In genomic region chr12:118303066-118303465, GRCm38 (mm10) we compare ENCODE assay signal across 10 mouse cellular contexts. TPM values are rescaled to one million over a fixed set of nuclear protein-coding genes. Genes with fewer than 3 reads are reported as not detected.
DNase-seq lines count a peak whose midpoint lies in the region; ATAC-seq and TF ChIP-seq lines count a peak whose summit lies in the region.
"Had no signal": no experiment of that assay in that cellular context is flagged by ENCODE, and none has a peak within 500 bp of the region (broad histone marks: within the 10 kb centered on the region; RNA-seq: fewer than 3 reads in every experiment).

No protein-coding gene starts in this region.

- no peaks in the 10 kb centered on the region for H3K27me3 ChIP-seq in heart, postnatal 0 days (ENCODE audit: control insufficient read depth, insufficient read depth, low read length)
- no peaks in the 10 kb centered on the region for H3K27me3 ChIP-seq in forebrain, postnatal 0 days (ENCODE audit: insufficient read depth, low read length)
- H3K27me3 ChIP-seq in midbrain, embryonic 11.5 days (ENCODE audit: control insufficient read depth, insufficient read depth, low read length): no peaks in the 10 kb centered on the region
- H3K27me3 ChIP-seq in kidney, adult 2 months (replicated peaks; ENCODE audit: control insufficient read depth, insufficient read depth, low read length): no peaks in the 10 kb centered on the region
- H3K27me3 ChIP-seq: Patski had no signal

- H3K4me1 ChIP-seq in heart, postnatal 0 days (ENCODE audit: control insufficient read depth, insufficient read depth): peaks cover 8% of the 10 kb centered on the region
- peaks cover 10% of the 10 kb centered on the region for H3K4me1 ChIP-seq in forebrain, postnatal 0 days (ENCODE audit: insufficient read depth)
- H3K4me1 ChIP-seq in midbrain, embryonic 11.5 days (ENCODE audit: control insufficient read depth, insufficient read depth, low read length): peaks cover 15% of the 10 kb centered on the region
- no peaks in the 10 kb centered on the region for H3K4me1 ChIP-seq in kidney, adult 2 months (ENCODE audit: control insufficient read depth, insufficient read depth, low read length)

- peak overlapping the region; percentile 85 for H3K4me3 ChIP-seq in heart, postnatal 0 days (ENCODE audit: low read depth, low read length)
- H3K4me3 ChIP-seq in forebrain, postnatal 0 days (ENCODE audit: low read depth, low read length): peak overlapping the region; percentile 92
- peak overlapping the region; percentile 86; the same call in 1 of the 2 replicates for H3K4me3 ChIP-seq in midbrain, embryonic 11.5 days (ENCODE audit: low read depth, low read length)
- no peak overlapping the region for H3K4me3 ChIP-seq in kidney, adult 2 months (ENCODE audit: insufficient read depth, low read depth, low read length)

- H3K9ac ChIP-seq in heart, postnatal 0 days (replicated peaks; ENCODE audit: low read depth, low read length): peak overlapping the region; percentile 59
- no peak overlapping the region for H3K9ac ChIP-seq in forebrain, postnatal 0 days
- no peak overlapping the region for H3K9ac ChIP-seq in midbrain, embryonic 11.5 days (ENCODE audit: low read length)

- no peak for TF ChIP-seq POLR2A in kidney, adult 2 months (IDR thresholded peaks at IDR 0.05; ENCODE audit: low read depth, low read length)

- no peak for TF ChIP-seq CTCF in heart, postnatal 0 days (IDR thresholded peaks at IDR 0.05; ENCODE audit: low read depth)
- no peak for TF ChIP-seq CTCF in forebrain, postnatal 0 days (IDR thresholded peaks at IDR 0.05; ENCODE audit: low read depth)
- TF ChIP-seq CTCF in kidney, adult 2 months (conservative IDR thresholded peaks at IDR 0.05; ENCODE audit: insufficient read depth, insufficient read length, low read depth, low read length): no peak

- H3K36me3 ChIP-seq in heart, postnatal 0 days (replicated peaks; ENCODE audit: control insufficient read depth, insufficient read depth, low read length): no peaks in the 10 kb centered on the region
- 0 out of 2 replicates have a peak, but pooled peaks cover 5% of the 10 kb centered on the region for H3K36me3 ChIP-seq in forebrain, postnatal 0 days (ENCODE audit: insufficient read depth)
- H3K36me3 ChIP-seq in midbrain, embryonic 11.5 days (ENCODE audit: control insufficient read depth, insufficient read depth, low read length): no peaks in the 10 kb centered on the region
- H3K36me3 ChIP-seq in kidney, adult 2 months (ENCODE audit: control insufficient read depth, insufficient read depth, low read length): no peaks in the 10 kb centered on the region

- H3K27ac ChIP-seq in heart, postnatal 0 days (ENCODE audit: low read depth): peak overlapping the region; percentile 97
- H3K27ac ChIP-seq in forebrain, postnatal 0 days (ENCODE audit: low read depth, low read length): 0 out of 2 replicates have a peak overlapping the region, but pooled peaks have one; percentile 98
- H3K27ac ChIP-seq in midbrain, embryonic 11.5 days (ENCODE audit: low read depth, low read length): no peak overlapping the region
- H3K27ac ChIP-seq in kidney, adult 2 months (ENCODE audit: insufficient read depth, low read depth, low read length): no peak overlapping the region

- H3K4me2 ChIP-seq in heart, postnatal 0 days (ENCODE audit: low read depth, low read length): peak overlapping the region; percentile 80
- peak overlapping the region; percentile 71 for H3K4me2 ChIP-seq in forebrain, postnatal 0 days (ENCODE audit: low read depth)
- peak overlapping the region; percentile 61 for H3K4me2 ChIP-seq in midbrain, embryonic 11.5 days

- no peak for TF ChIP-seq EP300 in heart, postnatal 0 days (IDR thresholded peaks at IDR 0.05; ENCODE audit: low read depth)

- DNase-seq in heart, postnatal 0 days (ENCODE audit: low spot score): no peak
- DNase-seq in heart, adult 11 months: no peak
- peak; percentile 50 for DNase-seq in c-Kit-negative CD71-positive TER-119-positive erythroid progenitor cells, embryonic 14.5 days (ENCODE audit: low read depth, low spot score)
- no peak for DNase-seq in forebrain, postnatal 0 days
- peak; percentile 85 for DNase-seq in midbrain, embryonic 11.5 days (ENCODE audit: low spot score, missing footprints)
- DNase-seq in layer of hippocampus, postnatal 10 days (ENCODE audit: low spot score in 2 of 2): no peak
- DNase-seq in kidney, adult 2 months: no peak
- no peak for DNase-seq in frontal cortex, postnatal 10 days (ENCODE audit: low spot score in 2 of 2)
- DNase-seq: right cerebral cortex, postnatal 4 days had no signal

- 93% methylated on average over 5 of the region's 5 CpGs for WGBS in heart, postnatal 0 days
- 94% methylated on average over 5 of the region's 5 CpGs for WGBS in forebrain, postnatal 0 days
- WGBS in midbrain, embryonic 11.5 days: 86% methylated on average over 5 of the region's 5 CpGs
- 98% methylated on average over 5 of the region's 5 CpGs for WGBS in kidney, adult 2 months

- no peak for ATAC-seq in heart, postnatal 0 days (ENCODE audit: insufficient read depth, low read depth)
- no peak for ATAC-seq in forebrain, postnatal 0 days
- ATAC-seq in midbrain, embryonic 11.5 days (ENCODE audit: low FRiP score): no peak
- ATAC-seq: Patski had no signal

- no peaks in the 10 kb centered on the region for H3K9me3 ChIP-seq in heart, postnatal 0 days (replicated peaks; ENCODE audit: control insufficient read depth, low read length)
- no peaks in the 10 kb centered on the region for H3K9me3 ChIP-seq in forebrain, postnatal 0 days (ENCODE audit: low read length)
- no peaks in the 10 kb centered on the region for H3K9me3 ChIP-seq in midbrain, embryonic 11.5 days (ENCODE audit: control insufficient read depth, low read length)

RNA-seq across cellular contexts. Expression of gene Sp4, which starts 1.8 kb away (rescaled TPM):
- total RNA-seq in heart, postnatal 0 days (2014; rRNA removed; ENCODE audit: low replicate concordance): 16.9 and 19.8 TPM in 2 replicates
- polyA plus RNA-seq in heart, postnatal 0 days (2015; fragmentation: Nextera tagmentation; extraction: Ambion mirVana): 4.4 and 4.7 TPM in 2 replicates
- 48.6 and 59.0 TPM in 2 replicates for total RNA-seq in forebrain, postnatal 0 days (2014; rRNA removed)
- polyA plus RNA-seq in forebrain, postnatal 0 days (2015; fragmentation: Nextera tagmentation; extraction: Ambion mirVana): 13.5 and 18.1 TPM in 2 replicates
- polyA plus RNA-seq in midbrain, embryonic 11.5 days (2014; fragmentation: Nextera tagmentation; extraction: Ambion mirVana): 24.9 and 25.1 TPM in 2 replicates
- total RNA-seq in layer of hippocampus, postnatal 10 days (2021): 10 to 100 TPM; 22.0 to 28.9 TPM
- polyA plus RNA-seq in kidney, adult 2 months (2012; rRNA removed): 3.3 and 3.8 TPM in 2 replicates

Comparison
In these comparisons a context has a peak if more than half of its experiments do, and no peak if none do; other contexts are left out.
1. DNase-seq: peak in c-Kit-negative CD71-positive TER-119-positive erythroid progenitor cells, embryonic 14.5 days (single experiment) and midbrain, embryonic 11.5 days (single experiment); none in heart, postnatal 0 days (single experiment), heart, adult 11 months (single experiment), forebrain, postnatal 0 days (single experiment), layer of hippocampus, postnatal 10 days (0 of 2), kidney, adult 2 months (single experiment) and frontal cortex, postnatal 10 days (0 of 2).
2. H3K27ac ChIP-seq: peak in heart, postnatal 0 days (single experiment) and forebrain, postnatal 0 days (single experiment); none in midbrain, embryonic 11.5 days (single experiment) and kidney, adult 2 months (single experiment).
3. Peak in every context shown above with its lines, with median percentiles within 50 percentile points of each other: H3K4me2 ChIP-seq.